Mouse (Mus musculus): ENCODE data around the gene Mthfs.

The Mthfs gene

GRCm38 (mm10) chr9:89238976-89239505 lies 28.6 kb downstream of the Mthfs start:
- in situ Hi-C loops (cut with MboI, MseI) = loop anchor here (5.0 kb wide), 1 partner anchor 443 kb away; no protein-coding TSS in a partner anchor

- in situ Hi-C loops (cut with MboI, MseI) = loop anchor here (5.0 kb wide), 1 partner anchor 258 kb away; no protein-coding TSS in a partner anchor
Measured at GRCm38 (mm10) chr9:89240516-89241019, 30.1 kb downstream of the Mthfs start.

DNA sequence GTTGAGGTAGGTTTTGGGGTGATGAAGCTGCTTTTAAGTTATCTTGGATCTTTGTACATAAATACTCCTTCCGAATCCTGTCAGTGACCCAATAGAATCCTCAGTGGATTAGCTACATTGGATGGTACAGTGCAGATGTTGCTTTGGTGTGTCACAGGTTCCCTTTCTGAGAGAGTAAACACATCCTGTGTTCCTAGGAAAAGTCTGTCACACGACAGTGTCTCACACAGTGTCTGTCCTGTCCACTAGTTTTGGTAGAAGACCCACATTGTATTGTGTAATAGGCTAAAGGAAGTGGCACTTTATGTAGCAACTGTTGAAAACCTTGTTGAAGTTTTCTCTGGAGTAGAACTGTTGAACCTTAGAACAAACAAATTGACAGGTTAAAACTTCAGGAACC lies 42.9 kb downstream of the Mthfs start:
- in situ Hi-C loops (cut with MboI, MseI) = no loop called here

GRCm38 (mm10) chr9:89256556-89257335 lies 46.3 kb downstream of the Mthfs start:
- in situ Hi-C loops (cut with MboI, MseI) = no loop called here

DNA sequence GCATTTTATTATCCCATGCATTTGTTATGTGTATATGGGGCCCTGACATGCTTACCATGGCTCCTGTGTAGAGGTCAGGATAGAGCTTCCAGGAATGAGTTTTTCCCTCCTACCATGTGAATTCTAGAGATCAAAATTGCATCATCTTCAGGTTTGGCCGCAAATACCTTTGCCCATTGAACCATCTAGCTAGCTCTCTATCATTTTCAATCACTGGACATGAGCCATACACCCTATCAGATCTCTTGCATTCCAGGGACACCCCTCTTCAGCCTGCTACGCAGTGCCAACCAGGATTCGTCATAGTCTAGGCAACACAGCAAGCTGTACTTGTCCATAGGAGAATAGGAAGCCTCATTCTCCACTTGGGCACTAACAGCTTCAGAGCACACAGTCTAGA lies 53.5 kb downstream of the Mthfs start:
- in situ Hi-C loops (cut with MboI, MseI) = no loop called here

DNA sequence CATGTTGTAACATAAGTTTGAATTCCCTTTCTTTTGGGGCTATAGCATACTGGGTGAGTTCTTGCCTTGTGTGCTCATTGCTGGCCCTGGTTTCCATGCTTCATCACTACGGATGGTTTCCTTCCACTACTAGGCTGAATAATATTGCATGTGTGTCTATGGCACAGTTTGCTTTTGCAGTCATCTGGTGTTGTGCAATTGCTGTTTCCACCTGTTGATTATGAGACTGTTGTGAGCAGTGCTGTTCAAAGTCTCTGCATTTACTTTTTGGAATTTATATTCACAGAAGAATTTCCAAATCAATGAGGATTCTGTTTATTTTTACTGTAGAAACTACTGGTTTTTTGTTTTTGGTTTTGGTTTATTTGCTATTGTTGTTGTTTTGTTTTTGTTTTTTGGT lies 54.1 kb downstream of the Mthfs start:
- in situ Hi-C loops (cut with MboI, MseI) = no loop called here

DNA sequence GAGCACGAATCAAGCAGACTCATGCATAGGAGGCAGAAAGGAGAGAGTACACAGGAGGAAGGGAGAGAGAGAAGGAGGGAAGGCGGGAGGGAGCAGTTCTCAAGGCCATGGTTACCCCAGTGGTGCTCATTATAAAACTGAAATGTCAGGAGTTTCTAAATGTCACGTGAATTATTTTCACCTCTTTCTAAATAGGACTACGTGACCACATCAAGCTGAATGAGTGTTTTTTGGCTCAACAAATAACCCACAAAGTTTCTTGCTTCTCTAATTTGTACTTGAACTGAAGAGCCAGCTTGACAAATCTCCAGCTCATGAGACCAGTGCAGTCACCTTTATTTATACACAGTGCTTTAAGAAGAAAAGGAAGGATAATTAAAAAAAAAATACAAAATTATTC lies 56.6 kb downstream of the Mthfs start:
- in situ Hi-C loops (cut with MboI, MseI) = no loop called here

- in situ Hi-C loops (cut with MboI, MseI) = no loop called here
Measured at GRCm38 (mm10) chr9:89267572-89267971, 57.1 kb downstream of the Mthfs start.

- in situ Hi-C loops (cut with MboI, MseI) = no loop called here
Measured at GRCm38 (mm10) chr9:89270376-89270775, 59.9 kb downstream of the Mthfs start.

GRCm38 (mm10) chr9:89273766-89274165 lies 63.3 kb downstream of the Mthfs start:
- in situ Hi-C loops (cut with MboI, MseI) = no loop called here

DNA sequence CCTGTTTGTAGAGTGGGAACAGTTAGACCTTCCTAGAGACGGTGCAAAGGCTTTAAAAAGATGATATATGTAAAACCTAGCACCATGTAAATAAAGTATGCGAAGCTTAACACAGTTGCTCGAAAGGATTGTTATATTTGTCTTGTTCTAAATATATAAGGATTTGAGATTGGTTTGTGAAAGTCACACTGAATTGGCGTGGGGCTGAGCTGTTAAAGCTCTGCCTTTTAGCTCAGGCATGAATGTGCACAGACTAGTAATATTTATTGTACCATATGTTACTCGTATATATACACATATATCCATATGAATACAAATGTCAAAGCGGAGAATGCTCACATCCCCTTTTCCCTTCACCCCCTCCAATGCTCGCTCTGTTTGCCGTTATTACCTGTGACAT lies 67.7 kb downstream of the Mthfs start:
- in situ Hi-C loops (cut with MboI, MseI) = no loop called here

GRCm38 (mm10) chr9:89282374-89283068 lies 72.0 kb downstream of the Mthfs start:
- in situ Hi-C loops (cut with MboI, MseI) = no loop called here

DNA sequence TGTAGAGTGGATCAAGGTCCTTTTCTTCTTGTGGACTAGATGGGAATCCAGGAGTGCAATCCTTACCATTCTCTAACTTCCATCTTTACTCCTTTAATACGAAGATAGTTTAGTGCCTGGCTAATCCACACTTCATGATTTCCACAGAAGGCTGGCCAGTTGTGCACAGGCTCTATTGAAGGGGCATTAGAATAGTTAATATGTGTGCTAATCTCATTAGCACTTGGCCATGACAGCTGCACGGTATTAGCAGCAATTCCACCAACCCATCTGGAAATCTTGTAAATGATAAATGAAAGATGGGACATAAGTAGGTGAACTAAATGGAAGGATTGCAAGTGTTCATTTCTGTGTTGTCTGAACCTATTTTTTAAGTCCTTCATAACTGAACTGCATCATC lies 77.6 kb downstream of the Mthfs start:
- in situ Hi-C loops (cut with MboI, MseI) = no loop called here

GRCm38 (mm10) chr9:89293364-89293763 lies 82.9 kb downstream of the Mthfs start:
- in situ Hi-C loops (cut with MboI, MseI) = no loop called here

GRCm38 (mm10) chr9:89294121-89294520 lies 83.6 kb downstream of the Mthfs start:
- in situ Hi-C loops (cut with MboI, MseI) = no loop called here

- in situ Hi-C loops (cut with MboI, MseI) = loop anchor here (25.0 kb wide), 1 partner anchor 143 kb away; no protein-coding TSS in a partner anchor
Measured at GRCm38 (mm10) chr9:89305637-89306036, 95.2 kb downstream of the Mthfs start.

GRCm38 (mm10) chr9:89308357-89309194 lies 98.1 kb downstream of the Mthfs start:
- in situ Hi-C loops (cut with MboI, MseI) = loop anchor here (25.0 kb wide), 1 partner anchor 146 kb away; no protein-coding TSS in a partner anchor

- in situ Hi-C loops (cut with MboI, MseI) = loop anchor here (25.0 kb wide), 1 partner anchor 147 kb away; no protein-coding TSS in a partner anchor
Measured at GRCm38 (mm10) chr9:89309195-89309535, 98.7 kb downstream of the Mthfs start.

DNA sequence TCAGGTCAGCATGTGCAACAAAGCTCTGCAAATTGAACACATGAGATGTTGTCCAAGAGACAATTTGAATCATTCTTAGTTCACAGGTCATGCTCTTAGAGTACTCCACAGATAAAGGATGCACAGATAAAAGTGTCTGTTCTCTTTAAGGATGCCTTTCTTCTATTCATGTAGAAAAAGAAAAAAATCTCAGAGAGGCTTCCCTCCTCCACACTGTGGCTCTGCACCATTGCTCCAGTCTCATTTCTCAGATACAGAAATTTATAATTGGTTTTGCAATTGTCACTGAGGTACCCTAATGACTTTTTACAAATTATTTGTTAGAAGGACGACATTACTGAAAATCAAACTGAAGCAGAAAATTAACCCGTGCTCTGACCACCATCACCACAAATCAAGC lies 101.2 kb downstream of the Mthfs start:
- in situ Hi-C loops (cut with MboI, MseI) = loop anchor here (25.0 kb wide), 1 partner anchor 149 kb away; no protein-coding TSS in a partner anchor

- in situ Hi-C loops (cut with MboI, MseI) = no loop called here
Measured at GRCm38 (mm10) chr9:89373731-89374130, 163.3 kb downstream of the Mthfs start.

DNA sequence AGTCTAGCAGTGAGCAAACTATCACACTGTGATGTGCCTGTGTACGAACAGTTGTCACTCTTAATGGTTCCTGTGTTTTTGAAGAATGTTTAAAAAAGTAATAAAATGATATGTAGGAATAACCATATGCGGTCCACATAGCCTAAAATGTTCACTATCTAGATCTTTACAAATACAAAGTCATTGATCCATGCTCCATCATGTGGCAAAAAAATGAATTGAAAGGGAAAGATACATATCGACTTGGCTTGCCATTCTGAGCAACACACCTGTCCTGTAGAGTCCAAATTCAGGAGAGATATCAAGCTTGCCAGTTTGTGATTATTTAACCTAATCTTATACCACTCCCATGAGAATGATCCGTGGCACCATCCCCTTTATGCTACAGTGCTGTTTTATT lies 164.2 kb downstream of the Mthfs start:
- in situ Hi-C loops (cut with MboI, MseI) = no loop called here
